Mouse (Mus musculus) gastrocnemius, postnatal 4 days (tissue): ENCODE results near the gene Lbx2. TPM values are rescaled to one million over a fixed set of nuclear protein-coding genes. Genes with fewer than 3 reads are reported as not detected.
A peak's percentile ranks its signal among the peaks of the same experiment; 100 is the strongest.

Experiments
- DNase-seq, 2 experiments: peaks; one replicate each; pipeline ENCODE4 v3.0.0; 2021 to 2022; ENCODE audit warnings: low spot score in 2 of 2, mixed read lengths in 2 of 2
- total RNA-seq, 2 experiments: library from RNA; stranded (reverse); gene quantifications; 2 replicates each; pipeline ENCODE4 v1.2.3; 2021

The Lbx2 gene
- total RNA-seq, 2 experiments from 2014 or later = not detected

DNA sequence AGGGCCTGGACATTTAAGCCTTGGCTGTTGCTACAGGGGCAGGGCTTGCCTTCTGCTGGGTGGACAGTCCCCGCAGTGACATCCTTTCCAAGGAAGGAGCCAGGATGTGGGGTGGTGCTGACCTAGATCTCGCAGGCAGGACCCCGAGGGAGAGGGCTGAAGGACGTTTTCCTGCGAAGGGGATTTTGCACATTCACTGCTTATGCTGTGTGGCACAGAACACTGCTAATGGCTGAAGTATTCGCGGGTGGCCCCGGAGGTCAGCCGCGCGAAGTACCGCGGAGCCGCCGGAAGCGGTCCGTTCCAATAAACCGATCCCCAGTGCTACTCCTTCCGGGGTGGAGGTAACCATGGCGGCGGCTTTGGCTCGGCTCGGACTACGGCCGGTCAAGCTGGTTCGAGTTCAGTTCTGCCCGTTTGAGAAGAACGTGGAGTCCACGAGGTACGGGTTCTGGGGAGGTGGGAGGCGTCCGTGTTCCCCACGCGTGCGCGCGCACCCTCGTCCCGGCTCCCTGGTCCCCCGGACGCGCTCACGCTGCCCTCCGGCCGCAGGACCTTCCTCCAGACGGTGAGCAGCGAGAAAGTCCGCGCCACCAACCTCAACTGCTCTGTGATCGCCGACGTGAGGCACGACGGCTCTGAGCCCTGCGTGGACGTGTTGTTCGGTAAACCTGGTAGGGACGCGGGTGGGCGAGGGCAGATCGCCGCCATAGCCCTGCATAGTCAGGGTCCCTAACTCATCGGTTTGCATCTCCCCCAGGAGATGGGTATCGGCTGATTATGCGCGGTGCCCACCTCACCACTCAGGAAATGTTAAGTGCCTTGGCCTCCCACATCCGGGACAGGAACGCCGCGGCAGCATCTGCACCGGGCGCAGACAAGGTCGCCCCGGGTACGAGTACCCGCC is 22.8 kb downstream of the Lbx2 start, which contains the start of gene Mrpl53:
Gene Mrpl53 (plus strand): TSS at position 279 of the 907 bp plus-strand sequence.
- DNase-seq = peak; percentile 64 to 86

DNA sequence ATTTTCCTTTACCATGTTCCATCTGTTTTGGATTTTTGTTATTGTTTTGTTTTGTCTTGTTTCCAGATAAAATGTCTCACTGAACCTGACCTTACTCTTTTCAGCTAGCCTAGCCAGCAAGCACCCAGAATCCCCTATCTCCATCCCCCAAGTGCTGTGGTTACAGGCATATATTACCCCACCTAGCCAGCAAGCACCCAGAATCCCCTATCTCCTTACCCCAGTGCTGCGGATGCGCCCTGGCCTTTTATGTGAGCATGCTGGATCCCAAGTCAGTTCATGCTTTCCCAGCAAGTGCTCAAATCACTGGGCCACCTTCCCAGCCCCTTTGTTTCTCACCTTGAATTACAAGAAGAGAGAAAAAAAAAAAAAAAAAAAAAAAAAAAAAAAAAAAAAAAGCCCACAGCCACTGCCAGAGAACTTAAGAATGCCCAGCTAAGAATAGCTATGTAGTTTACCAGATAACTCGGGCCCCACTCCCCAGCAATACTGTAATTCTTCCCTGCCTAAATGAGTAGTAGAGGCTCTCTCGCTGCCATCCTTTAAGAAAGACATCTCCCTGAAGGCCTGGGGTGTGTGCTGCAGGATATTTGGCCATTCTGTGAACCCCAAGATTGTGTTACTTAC is 25.5 kb downstream of the Lbx2 start:
- DNase-seq = no peak

DNA sequence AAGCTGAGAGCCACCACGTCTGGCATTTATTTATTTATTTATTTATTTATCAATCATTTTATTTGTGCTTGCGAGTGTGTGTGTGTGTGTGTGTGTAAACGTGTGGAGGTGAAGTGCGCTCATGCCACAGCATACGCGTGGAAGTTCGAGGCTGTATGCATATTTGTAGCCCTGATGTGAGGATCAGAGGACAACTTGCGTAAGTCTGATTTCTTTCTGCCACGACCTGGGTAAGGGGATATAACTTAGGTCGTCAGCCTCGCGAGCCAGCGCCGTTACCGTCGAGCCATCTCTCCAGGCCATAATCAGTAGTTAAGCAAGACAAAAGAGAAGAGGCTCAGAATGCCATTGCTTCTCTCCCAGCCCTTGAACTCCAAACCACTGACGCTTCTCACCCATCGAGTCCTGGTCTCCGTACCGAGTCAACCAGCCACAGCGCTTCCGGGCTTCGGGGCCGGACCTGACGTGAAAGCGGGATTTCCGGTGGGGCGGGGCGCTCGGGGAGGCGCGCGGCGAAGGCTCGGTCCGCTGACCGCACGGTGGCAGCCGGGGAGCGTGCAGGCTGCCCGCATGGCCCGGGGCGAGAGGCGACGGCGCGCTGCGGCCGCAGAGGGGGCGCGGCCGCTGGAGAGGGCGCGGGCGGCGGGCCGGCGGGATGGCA is 29.0 kb downstream of the Lbx2 start, which contains the start of gene Mogs:
Gene Mogs (plus strand): TSS at position 486 of the 661 bp plus-strand sequence.
- peak; percentile 91 to 95 for DNase-seq

GRCm38 (mm10) chr6:83115682-83116372 is 29.7 kb downstream of the Lbx2 start:
- DNase-seq = peak in 1 of 2 experiments; percentile 38

- DNase-seq = no peak
These were observed 30.4 kb downstream of the Lbx2 start for GRCm38 (mm10) chr6:83116373-83117164.

DNA sequence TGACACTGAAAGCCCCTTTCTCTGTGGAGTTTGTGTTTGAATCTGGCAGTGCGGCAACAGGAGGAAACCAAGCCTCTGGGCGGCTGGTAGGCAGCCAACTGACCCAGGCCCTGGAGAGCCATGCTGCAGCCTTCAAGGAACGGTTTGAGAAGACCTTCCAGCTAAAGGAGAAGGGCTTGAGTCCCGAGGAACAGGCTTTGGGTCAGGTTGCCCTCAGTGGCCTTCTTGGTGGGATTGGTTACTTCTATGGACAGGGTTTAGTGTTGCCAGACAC is 30.9 kb downstream of the Lbx2 start:
- no peak for DNase-seq

GRCm38 (mm10) chr6:83117616-83118015 is 31.4 kb downstream of the Lbx2 start:
- no peak for DNase-seq

- DNase-seq = no peak
These were observed 32.2 kb downstream of the Lbx2 start for GRCm38 (mm10) chr6:83118369-83118768.

- no peak for DNase-seq
These were observed 32.9 kb downstream of the Lbx2 start for GRCm38 (mm10) chr6:83118825-83119733.

DNA sequence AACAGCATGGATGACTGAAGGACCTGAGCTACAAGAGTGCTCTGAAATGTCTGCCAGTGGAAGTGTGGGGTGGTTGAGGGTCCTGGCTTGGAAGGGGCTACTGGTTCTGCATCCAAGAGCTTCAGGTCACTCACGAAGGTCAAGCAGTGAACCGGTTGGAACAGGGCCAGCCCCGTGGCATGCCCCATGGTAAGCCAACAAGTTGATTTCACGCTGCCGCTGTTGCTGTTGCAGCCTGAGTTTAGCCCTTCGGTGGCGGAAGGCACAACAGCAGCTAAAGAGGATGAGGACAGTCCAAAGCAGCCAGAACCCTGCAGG is 33.5 kb downstream of the Lbx2 start:
- peak in 1 of 2 experiments; percentile 49 for DNase-seq

DNA sequence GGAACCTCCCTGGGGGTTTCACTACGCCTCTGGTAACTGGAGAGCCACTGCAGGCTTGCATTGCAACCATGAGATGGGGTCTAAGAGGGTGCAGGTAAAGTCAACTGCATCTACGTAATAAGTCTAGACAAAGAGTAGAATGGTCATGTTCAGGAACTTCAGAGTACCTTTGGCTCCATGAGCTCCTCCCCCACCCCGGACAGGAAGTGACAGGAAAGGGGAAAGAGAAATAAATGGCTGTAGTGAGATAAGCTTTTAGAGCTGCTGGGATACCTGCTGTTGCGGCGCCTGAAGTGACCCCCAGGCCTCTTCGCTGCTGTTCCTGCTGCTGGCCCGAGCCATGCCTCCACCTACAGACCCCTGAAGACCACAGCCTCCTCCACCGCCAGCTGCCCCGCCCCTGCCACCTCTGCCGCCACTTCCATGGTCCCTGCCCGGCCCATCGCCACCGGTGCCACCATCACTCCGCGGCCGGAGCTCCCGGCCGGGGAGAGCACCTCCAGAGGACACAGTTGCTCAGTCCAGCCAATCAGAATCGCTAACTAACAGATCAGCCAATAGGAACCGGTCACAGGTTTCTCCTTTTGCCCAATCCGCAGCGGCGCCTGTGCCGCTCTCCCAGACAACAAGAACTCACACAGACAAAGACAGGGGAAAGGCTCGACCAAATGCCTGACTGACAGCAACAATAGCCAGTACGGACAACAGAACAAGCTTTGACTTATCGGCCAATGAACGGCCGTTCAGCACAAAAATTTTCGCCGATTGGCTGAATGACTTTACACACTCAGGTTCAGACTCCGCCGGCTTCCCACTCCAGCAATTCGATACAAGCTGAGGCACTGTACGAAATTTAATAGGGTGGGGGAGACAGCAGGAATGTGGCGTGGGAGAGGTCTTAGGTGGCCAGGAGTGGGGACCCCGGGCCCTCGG is 35.0 kb downstream of the Lbx2 start, which contains the start of gene Wbp1:
Gene Wbp1 (minus strand): TSS at position 630 of the 933 bp plus-strand sequence.
- peak; percentile 69 to 88 for DNase-seq

DNA sequence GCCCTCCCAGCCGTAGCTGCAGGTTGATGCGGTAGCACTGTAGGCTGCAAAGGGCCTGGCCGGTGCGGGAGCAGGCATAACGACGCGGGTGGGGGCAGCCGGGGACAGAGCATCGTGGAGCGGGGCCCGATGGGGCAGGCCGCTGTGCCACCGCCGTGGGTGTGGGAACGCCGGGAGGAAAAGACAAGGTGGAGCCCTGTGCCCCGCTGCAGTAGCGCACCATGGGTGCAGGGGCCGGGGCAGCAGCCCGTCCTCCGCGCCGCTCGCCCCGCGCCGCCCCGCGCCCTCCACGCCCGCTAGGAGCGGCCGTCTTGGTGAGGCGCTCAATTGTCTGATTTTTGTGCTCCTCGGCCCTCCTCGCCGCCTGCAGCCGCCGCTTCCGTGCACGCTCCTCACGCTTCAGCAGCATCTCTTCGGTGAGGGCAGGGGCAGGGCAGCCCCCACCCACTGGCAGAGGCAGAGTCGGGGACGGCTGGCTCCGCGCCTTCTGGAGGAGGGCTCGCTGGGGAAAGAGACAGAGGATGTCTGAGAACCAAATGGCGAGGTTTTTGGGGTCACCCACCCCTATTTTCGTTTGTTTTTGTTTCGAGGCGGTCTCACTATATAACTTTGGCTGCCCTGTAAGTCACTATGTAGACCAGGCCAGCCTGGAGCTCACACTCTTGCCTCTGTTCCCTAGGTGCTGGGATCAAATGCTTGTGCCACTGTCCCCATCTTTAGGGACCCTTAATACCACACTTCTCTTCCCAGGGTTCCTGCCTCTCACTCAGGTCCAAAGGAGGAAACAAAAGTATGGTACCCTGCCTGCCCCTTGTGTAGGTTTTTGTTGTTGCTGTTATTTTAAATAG is 35.9 kb downstream of the Lbx2 start:
- peak in 1 of 2 experiments; percentile 58 for DNase-seq

GRCm38 (mm10) chr6:83122961-83123360 is 36.8 kb downstream of the Lbx2 start:
- no peak for DNase-seq

GRCm38 (mm10) chr6:83124851-83125312 is 38.7 kb downstream of the Lbx2 start:
- peak; percentile 77 to 91 for DNase-seq

DNA sequence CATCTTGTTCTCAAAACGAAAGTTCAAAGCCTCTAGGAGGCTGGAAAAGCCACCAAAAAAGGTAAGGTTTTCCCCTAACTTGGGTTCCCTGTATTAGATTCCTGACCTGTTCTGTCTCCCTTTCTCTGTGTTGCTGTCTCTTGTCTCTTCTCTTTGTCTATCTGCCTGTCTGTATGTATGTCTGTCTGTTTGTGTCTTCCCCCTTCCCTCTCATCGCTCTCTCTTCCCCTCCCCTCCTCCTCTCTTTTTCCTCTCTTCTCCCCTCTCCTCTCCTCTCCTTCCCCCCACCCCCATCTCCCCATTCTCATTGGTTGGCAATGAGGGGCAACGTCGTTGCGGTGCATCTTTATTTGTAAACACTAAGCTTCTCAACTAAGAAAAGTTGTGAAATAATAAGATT is 39.2 kb downstream of the Lbx2 start, which contains the start of gene Ino80b:
Gene Ino80b (minus strand): TSS at position 101 of the 400 bp plus-strand sequence.
- no peak for DNase-seq

DNA sequence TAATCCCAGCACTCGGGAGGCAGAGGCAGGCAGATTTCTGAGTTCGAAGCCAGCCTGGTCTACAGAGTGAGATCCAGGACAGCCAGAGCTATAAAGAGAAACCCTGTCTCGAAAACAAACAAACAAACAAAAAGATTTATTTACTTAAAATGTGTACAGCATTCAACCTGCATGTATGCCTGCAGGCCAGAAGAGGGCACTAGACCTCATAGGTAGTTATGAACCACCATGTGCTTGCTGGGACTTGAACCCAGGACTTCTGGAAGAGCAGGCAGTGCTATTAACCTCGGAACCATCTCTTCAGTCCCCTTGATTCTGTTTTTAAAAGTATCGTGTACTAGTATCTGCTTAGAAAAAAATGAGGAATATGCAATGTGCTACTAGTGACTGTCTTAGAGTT is 41.3 kb downstream of the Lbx2 start:
- DNase-seq = no peak

DNA sequence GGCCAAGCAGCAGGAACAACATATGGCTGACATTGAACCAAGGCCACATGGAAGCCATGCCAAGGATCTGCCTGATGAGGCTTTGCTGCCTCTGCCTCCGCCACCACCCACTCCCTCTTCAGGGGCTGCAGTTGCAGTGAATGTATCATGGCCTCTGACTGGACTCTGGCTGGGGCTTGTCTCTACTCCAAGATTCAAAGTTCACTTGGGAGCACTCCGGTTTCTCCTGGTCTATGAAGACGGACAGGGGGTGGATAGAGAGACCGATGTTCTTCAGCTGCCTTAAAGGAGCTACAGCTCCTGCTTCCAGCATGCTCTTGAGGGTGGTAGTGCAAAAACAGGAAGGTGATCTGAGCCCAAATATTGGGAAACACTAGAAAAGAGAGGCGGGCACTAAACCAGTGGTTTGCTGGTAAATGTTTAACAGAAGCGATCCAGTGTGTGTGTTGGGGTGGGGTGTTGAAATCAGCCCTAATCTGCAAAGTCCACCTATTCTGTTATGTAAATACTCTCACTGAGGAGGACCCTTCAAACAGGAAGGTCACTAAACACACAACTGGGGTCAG is 45.4 kb downstream of the Lbx2 start:
- no peak for DNase-seq
